Mouse (Mus musculus): ENCODE results near the gene Ntm. TPM values are rescaled to one million over a fixed set of nuclear protein-coding genes. Genes with fewer than 3 reads are reported as not detected.

Gene Ntm
- polyA plus RNA-seq, 1 experiment, result not detected

DNA sequence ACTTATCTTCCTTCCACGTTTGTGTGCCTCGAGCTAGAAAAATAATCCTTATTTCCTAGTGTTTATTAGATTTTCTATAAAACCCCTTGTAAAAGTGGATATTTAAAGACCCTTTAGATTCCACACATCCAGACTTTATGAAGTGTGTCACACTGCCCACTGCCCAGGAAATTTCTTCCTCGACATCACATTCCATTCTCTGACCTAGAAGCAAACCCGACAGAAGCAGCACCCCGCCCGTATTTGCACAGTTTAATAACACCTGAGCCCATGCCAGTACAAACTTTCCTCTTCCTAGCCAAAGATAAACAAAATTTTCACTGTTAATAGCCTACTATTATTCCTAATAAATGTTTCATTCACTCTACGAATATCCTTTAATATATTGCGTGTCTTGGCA, 562.8 kb downstream of the Ntm start:
- Histone ChIP-seq H3K4me3 (ENCODE audit: insufficient read depth, poor library complexity, severe bottlenecking) (no peak overlapping the region), H3ac (ENCODE audit: control insufficient read depth, insufficient read length, low read depth) (no peak overlapping the region), H3K36me3 (ENCODE audit: control insufficient read depth, insufficient read depth) (no peaks in the 10 kb centered on the region), H3K27me3 (ENCODE audit: control insufficient read depth, insufficient read depth, insufficient read length) (no peaks in the 10 kb centered on the region), H3K79me3 (ENCODE audit: low read depth) (no peaks in the 10 kb centered on the region), H3K79me2 (ENCODE audit: control insufficient read depth, insufficient read depth) (no peaks in the 10 kb centered on the region)
- no peak for TF ChIP-seq MYOD1 (IDR thresholded peaks at IDR 0.05; ENCODE audit: control insufficient read depth, insufficient read length, low read depth)
- TF ChIP-seq CEBPB (IDR thresholded peaks at IDR 0.05; ENCODE audit: low read depth), result no peak
- no peak for TF ChIP-seq USF1 (IDR thresholded peaks at IDR 0.05; ENCODE audit: low read depth)
- no peak for TF ChIP-seq CTCF (IDR thresholded peaks at IDR 0.05; ENCODE audit: control insufficient read depth, insufficient read depth, insufficient read length)
- TF ChIP-seq MYOG (IDR thresholded peaks at IDR 0.05; ENCODE audit: control insufficient read depth, extremely low read depth, insufficient read length), result no peak
- TF ChIP-seq MAX (IDR thresholded peaks at IDR 0.05), result no peak
- no peak for TF ChIP-seq FOSL1 (IDR thresholded peaks at IDR 0.05; ENCODE audit: insufficient read depth, low read length, poor library complexity, severe bottlenecking)

DNA sequence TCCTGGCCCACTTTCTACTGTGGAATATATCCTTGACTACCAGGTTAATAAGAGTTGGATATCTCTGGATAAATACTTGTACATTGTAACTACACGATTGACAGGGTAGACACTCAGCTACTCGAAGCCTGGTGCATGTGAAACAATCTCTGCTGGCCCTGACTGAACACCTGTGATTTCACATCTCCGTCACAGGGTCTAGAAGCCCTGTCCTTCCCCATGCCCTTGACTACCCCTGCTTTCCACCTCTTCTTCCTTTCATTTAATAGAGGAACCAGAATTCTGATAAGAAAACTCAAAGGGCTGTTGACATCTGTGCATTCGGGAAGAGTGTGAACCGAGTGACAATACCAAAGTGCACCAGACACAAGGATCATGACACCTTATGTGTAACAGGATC, 566.8 kb downstream of the Ntm start:
- Histone ChIP-seq H3ac (ENCODE audit: control insufficient read depth, insufficient read length, low read depth) (no peak overlapping the region), H3K79me3 (ENCODE audit: low read depth) (no peaks in the 10 kb centered on the region), H3K27me3 (ENCODE audit: control insufficient read depth, insufficient read depth, insufficient read length) (no peaks in the 10 kb centered on the region), H3K36me3 (ENCODE audit: control insufficient read depth, insufficient read depth) (no peaks in the 10 kb centered on the region), H3K79me2 (ENCODE audit: control insufficient read depth, insufficient read depth) (no peaks in the 10 kb centered on the region), H3K4me3 (ENCODE audit: insufficient read depth, poor library complexity, severe bottlenecking) (no peak overlapping the region)
- no peak for TF ChIP-seq FOSL1 (IDR thresholded peaks at IDR 0.05; ENCODE audit: insufficient read depth, low read length, poor library complexity, severe bottlenecking)
- no peak for TF ChIP-seq MAX (IDR thresholded peaks at IDR 0.05)
- TF ChIP-seq CTCF (IDR thresholded peaks at IDR 0.05; ENCODE audit: control insufficient read depth, insufficient read depth, insufficient read length), result no peak
- TF ChIP-seq MYOD1 (IDR thresholded peaks at IDR 0.05; ENCODE audit: control insufficient read depth, insufficient read length, low read depth), result no peak
- TF ChIP-seq USF1 (IDR thresholded peaks at IDR 0.05; ENCODE audit: low read depth), result no peak
- TF ChIP-seq MYOG (IDR thresholded peaks at IDR 0.05; ENCODE audit: control insufficient read depth, extremely low read depth, insufficient read length), result no peak
- no peak for TF ChIP-seq CEBPB (IDR thresholded peaks at IDR 0.05; ENCODE audit: low read depth)

- TF ChIP-seq MYOG (IDR thresholded peaks at IDR 0.05; ENCODE audit: control insufficient read depth, extremely low read depth, insufficient read length), result no peak
- no peak for TF ChIP-seq USF1 (IDR thresholded peaks at IDR 0.05; ENCODE audit: low read depth)
- no peak for TF ChIP-seq CEBPB (IDR thresholded peaks at IDR 0.05; ENCODE audit: low read depth)
- no peak for TF ChIP-seq CTCF (IDR thresholded peaks at IDR 0.05; ENCODE audit: control insufficient read depth, insufficient read depth, insufficient read length)
- no peak for TF ChIP-seq MYOD1 (IDR thresholded peaks at IDR 0.05; ENCODE audit: control insufficient read depth, insufficient read length, low read depth)
- TF ChIP-seq MAX (IDR thresholded peaks at IDR 0.05), result no peak
- no peak for TF ChIP-seq FOSL1 (IDR thresholded peaks at IDR 0.05; ENCODE audit: insufficient read depth, low read length, poor library complexity, severe bottlenecking)
- Histone ChIP-seq H3K36me3 (ENCODE audit: control insufficient read depth, insufficient read depth) (no peaks in the 10 kb centered on the region), H3K79me2 (ENCODE audit: control insufficient read depth, insufficient read depth) (no peaks in the 10 kb centered on the region), H3K4me3 (ENCODE audit: insufficient read depth, poor library complexity, severe bottlenecking) (no peak overlapping the region), H3K27me3 (ENCODE audit: control insufficient read depth, insufficient read depth, insufficient read length) (no peaks in the 10 kb centered on the region), H3K79me3 (ENCODE audit: low read depth) (no peaks in the 10 kb centered on the region), H3ac (ENCODE audit: control insufficient read depth, insufficient read length, low read depth) (no peak overlapping the region)
Observed at GRCm38 (mm10) chr9:29393136-29393535, 569.8 kb downstream of the Ntm start.

GRCm38 (mm10) chr9:29390796-29391517, 572.0 kb downstream of the Ntm start:
- no peak overlapping the region for H3K4me3 ChIP-seq (ENCODE audit: insufficient read depth, poor library complexity, severe bottlenecking)
- H3ac ChIP-seq (ENCODE audit: control insufficient read depth, insufficient read length, low read depth), result no peak overlapping the region
- H3K36me3 ChIP-seq (ENCODE audit: control insufficient read depth, insufficient read depth), result no peaks in the 10 kb centered on the region
- no peaks in the 10 kb centered on the region for H3K79me2 ChIP-seq (ENCODE audit: control insufficient read depth, insufficient read depth)
- no peaks in the 10 kb centered on the region for H3K79me3 ChIP-seq (ENCODE audit: low read depth)
- TF ChIP-seq FOSL1 (IDR thresholded peaks at IDR 0.05; ENCODE audit: insufficient read depth, low read length, poor library complexity, severe bottlenecking) (no peak), MAX (IDR thresholded peaks at IDR 0.05) (no peak), MYOG (IDR thresholded peaks at IDR 0.05; ENCODE audit: control insufficient read depth, extremely low read depth, insufficient read length) (no peak), MYOD1 (IDR thresholded peaks at IDR 0.05; ENCODE audit: control insufficient read depth, insufficient read length, low read depth) (no peak), CEBPB (IDR thresholded peaks at IDR 0.05; ENCODE audit: low read depth) (no peak), USF1 (IDR thresholded peaks at IDR 0.05; ENCODE audit: low read depth) (no peak), CTCF (IDR thresholded peaks at IDR 0.05; ENCODE audit: control insufficient read depth, insufficient read depth, insufficient read length) (no peak)
- H3K27me3 ChIP-seq (ENCODE audit: control insufficient read depth, insufficient read depth, insufficient read length), result no peaks in the 10 kb centered on the region

GRCm38 (mm10) chr9:29389224-29389623, 573.7 kb downstream of the Ntm start:
- Histone ChIP-seq H3K79me3 (ENCODE audit: low read depth) (no peaks in the 10 kb centered on the region), H3K79me2 (ENCODE audit: control insufficient read depth, insufficient read depth) (no peaks in the 10 kb centered on the region), H3K27me3 (ENCODE audit: control insufficient read depth, insufficient read depth, insufficient read length) (no peaks in the 10 kb centered on the region), H3K4me3 (ENCODE audit: insufficient read depth, poor library complexity, severe bottlenecking) (no peak overlapping the region), H3ac (ENCODE audit: control insufficient read depth, insufficient read length, low read depth) (no peak overlapping the region), H3K36me3 (ENCODE audit: control insufficient read depth, insufficient read depth) (no peaks in the 10 kb centered on the region)
- no peak for TF ChIP-seq CTCF (IDR thresholded peaks at IDR 0.05; ENCODE audit: control insufficient read depth, insufficient read depth, insufficient read length)
- TF ChIP-seq MYOD1 (IDR thresholded peaks at IDR 0.05; ENCODE audit: control insufficient read depth, insufficient read length, low read depth), result no peak
- TF ChIP-seq MYOG (IDR thresholded peaks at IDR 0.05; ENCODE audit: control insufficient read depth, extremely low read depth, insufficient read length), result no peak
- no peak for TF ChIP-seq CEBPB (IDR thresholded peaks at IDR 0.05; ENCODE audit: low read depth)
- TF ChIP-seq MAX (IDR thresholded peaks at IDR 0.05), result no peak
- no peak for TF ChIP-seq FOSL1 (IDR thresholded peaks at IDR 0.05; ENCODE audit: insufficient read depth, low read length, poor library complexity, severe bottlenecking)
- no peak for TF ChIP-seq USF1 (IDR thresholded peaks at IDR 0.05; ENCODE audit: low read depth)

Data from C2C12 (cell line).